Mouse (Mus musculus) ES-Bruce4 (cell line): ENCODE results near the gene Plet1. TPM values are rescaled to one million over a fixed set of nuclear protein-coding genes. Genes with fewer than 3 reads are reported as not detected.
A peak's percentile ranks its signal among the peaks of the same experiment; 100 is the strongest.

Experiments
- H3K27ac ChIP-seq: 2 replicates; pipeline ENCODE4 v1.5.1; 2012; ENCODE audit warnings: low read length, inconsistent platforms; ENCODE audit not compliant: insufficient read depth
- H3K27me3 ChIP-seq: 2 replicates; pipeline ENCODE4 v1.6.1; 2012; ENCODE audit warnings: mild to moderate bottlenecking, low read length, inconsistent platforms; ENCODE audit not compliant: control insufficient read depth, poor library complexity, insufficient read depth, severe bottlenecking
- H3K36me3 ChIP-seq: 2 replicates; pipeline ENCODE4 v1.6.1; 2012; ENCODE audit warnings: inconsistent platforms, mild to moderate bottlenecking, low read length, moderate library complexity; ENCODE audit not compliant: control insufficient read depth, poor library complexity, insufficient read depth, severe bottlenecking
- H3K4me1 ChIP-seq: one replicate; pipeline ENCODE4 v1.8.1; 2011; ENCODE audit warnings: low read length; ENCODE audit not compliant: control insufficient read depth, insufficient read depth
- H3K4me3 ChIP-seq: 2 replicates; pipeline ENCODE4 v1.5.1; 2011; ENCODE audit warnings: low read depth, mild to moderate bottlenecking, low read length
- H3K9ac ChIP-seq: 2 replicates; pipeline ENCODE4 v1.6.1; 2012; ENCODE audit warnings: low read depth, mild to moderate bottlenecking, inconsistent platforms; ENCODE audit not compliant: poor library complexity, severe bottlenecking
- H3K9me3 ChIP-seq: replicated peaks from 2 replicates; pipeline ENCODE4 v1.6.1; 2012; ENCODE audit warnings: mild to moderate bottlenecking, low read length, inconsistent platforms; ENCODE audit not compliant: control insufficient read depth, poor library complexity, insufficient read depth, severe bottlenecking
- CTCF ChIP-seq: IDR thresholded peaks from one replicate; pipeline ENCODE4 v1.8.1; 2011; ENCODE audit warnings: low read depth, low read length
- EP300 ChIP-seq: IDR thresholded peaks from 2 replicates; pipeline ENCODE4 v1.6.1; 2011; ENCODE audit warnings: low read depth, low read length; ENCODE audit not compliant: insufficient read depth
- POLR2A ChIP-seq: IDR thresholded peaks from one replicate; pipeline ENCODE4 v1.8.1; 2011; ENCODE audit warnings: low read length; ENCODE audit not compliant: insufficient read depth
- polyA plus RNA-seq: library from polyadenylated mRNA; stranded (reverse); fragments of >200 nt; gene quantifications from 2 replicates; pipeline ENCODE4 v1.2.4, GENCODE M21; 2011; ENCODE audit warnings: low read depth; ENCODE audit not compliant: missing spikeins, insufficient read depth, insufficient read length

Plet1 gene
- polyA plus RNA-seq, 1 experiment = 22.7 TPM

DNA sequence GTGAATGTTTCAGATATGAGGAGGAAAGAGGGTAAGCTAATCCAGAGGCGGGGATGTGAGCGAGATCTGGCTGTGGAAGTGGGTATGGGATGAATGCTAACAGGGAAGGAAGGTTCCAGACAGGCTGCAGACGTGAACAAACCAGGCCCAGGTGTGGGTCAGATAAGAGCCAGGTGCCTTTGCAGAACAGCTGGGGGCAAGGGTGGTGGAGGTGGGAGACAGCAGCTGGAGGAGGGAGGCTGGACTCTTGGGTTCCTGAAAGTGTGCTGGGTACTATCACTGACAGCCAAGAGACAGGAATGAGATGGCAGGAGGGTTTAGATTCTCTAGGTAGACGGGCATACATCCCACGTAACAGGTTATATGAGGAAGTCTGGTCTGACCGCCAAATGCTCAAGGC, 2.8 kb downstream of the Plet1 start:
- Histone ChIP-seq H3K27ac (no peak overlapping the region), H3K27me3 (no peaks in the 10 kb centered on the region), H3K4me1 (peaks cover 7% of the 10 kb centered on the region), H3K9me3 (no peaks in the 10 kb centered on the region), H3K9ac (no peak overlapping the region), H3K4me3 (no peak overlapping the region), H3K36me3 (no peaks in the 10 kb centered on the region)
- TF ChIP-seq EP300 = no peak
- no peak for TF ChIP-seq POLR2A
- no peak for TF ChIP-seq CTCF

DNA sequence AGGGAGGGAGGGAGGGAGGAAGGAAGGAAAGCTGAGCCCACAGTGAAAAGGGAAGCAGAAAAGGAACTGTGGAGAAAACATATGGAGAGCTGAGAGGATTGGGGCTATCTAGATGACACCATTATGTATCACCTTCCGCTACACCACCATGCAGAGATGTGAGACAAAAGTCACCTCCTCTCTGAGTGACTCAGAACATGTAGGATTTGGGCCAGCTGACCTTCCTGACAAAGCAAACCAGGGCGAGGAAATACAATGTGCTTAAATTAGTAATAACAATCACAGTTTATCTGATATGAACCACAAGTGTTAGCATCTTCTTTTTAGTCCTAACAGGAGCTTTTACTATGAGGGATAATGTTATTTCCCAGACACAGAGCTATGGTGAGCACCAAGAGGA, 3.2 kb downstream of the Plet1 start:
- Histone ChIP-seq H3K9ac (no peak overlapping the region), H3K9me3 (no peaks in the 10 kb centered on the region), H3K4me3 (no peak overlapping the region), H3K27me3 (no peaks in the 10 kb centered on the region), H3K4me1 (peaks cover 7% of the 10 kb centered on the region), H3K27ac (no peak overlapping the region), H3K36me3 (no peaks in the 10 kb centered on the region)
- TF ChIP-seq CTCF (no peak), POLR2A (no peak), EP300 (no peak)

DNA sequence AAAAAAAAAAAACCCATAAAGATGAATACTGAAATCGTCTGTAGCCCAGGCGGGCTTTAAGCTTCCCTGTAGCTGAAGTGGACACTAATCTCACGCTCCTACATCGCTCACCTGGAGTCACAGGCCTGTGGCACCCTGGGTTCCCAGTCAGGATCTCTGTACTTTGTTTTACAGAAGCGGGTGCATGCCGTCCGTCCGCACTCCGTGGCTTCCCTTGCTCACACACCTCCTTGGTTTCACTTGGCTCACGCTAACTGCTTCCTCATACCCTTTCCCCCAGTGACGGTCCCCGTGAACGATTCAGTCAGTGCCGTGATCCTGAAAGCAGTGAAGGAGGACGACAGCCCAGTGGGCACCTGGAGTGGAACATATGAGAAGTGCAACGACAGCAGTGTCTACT, 4.5 kb downstream of the Plet1 start:
- no peak overlapping the region for H3K4me3 ChIP-seq
- H3K9me3 ChIP-seq = no peaks in the 10 kb centered on the region
- no peak for TF ChIP-seq POLR2A
- TF ChIP-seq EP300 = no peak
- TF ChIP-seq CTCF = no peak
- H3K27ac ChIP-seq = no peak overlapping the region
- H3K9ac ChIP-seq = no peak overlapping the region
- no peaks in the 10 kb centered on the region for H3K36me3 ChIP-seq
- no peaks in the 10 kb centered on the region for H3K27me3 ChIP-seq
- peaks cover 4% of the 10 kb centered on the region for H3K4me1 ChIP-seq

DNA sequence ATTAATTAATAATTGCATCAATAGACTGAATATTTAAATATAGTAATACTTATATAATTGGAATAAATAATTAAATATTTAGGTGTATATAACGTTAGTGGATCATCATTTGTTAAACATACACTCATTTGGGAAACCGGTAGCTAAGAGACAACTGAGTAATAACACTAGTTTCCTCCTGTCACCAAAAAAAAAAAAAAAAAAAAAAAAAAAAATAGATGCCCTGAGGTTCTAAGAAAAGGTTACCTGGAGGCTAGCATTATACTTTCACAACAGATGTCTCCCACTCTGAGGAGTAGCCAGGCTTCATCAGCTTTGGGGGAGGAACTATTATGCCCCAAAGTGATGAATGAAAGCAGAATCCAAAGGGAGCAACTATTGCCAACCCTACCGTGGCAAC, 5.5 kb downstream of the Plet1 start:
- Histone ChIP-seq H3K4me3 (no peak overlapping the region), H3K4me1 (peaks cover 4% of the 10 kb centered on the region), H3K27me3 (no peaks in the 10 kb centered on the region), H3K9me3 (no peaks in the 10 kb centered on the region), H3K36me3 (no peaks in the 10 kb centered on the region), H3K9ac (no peak overlapping the region), H3K27ac (no peak overlapping the region)
- no peak for TF ChIP-seq CTCF

DNA sequence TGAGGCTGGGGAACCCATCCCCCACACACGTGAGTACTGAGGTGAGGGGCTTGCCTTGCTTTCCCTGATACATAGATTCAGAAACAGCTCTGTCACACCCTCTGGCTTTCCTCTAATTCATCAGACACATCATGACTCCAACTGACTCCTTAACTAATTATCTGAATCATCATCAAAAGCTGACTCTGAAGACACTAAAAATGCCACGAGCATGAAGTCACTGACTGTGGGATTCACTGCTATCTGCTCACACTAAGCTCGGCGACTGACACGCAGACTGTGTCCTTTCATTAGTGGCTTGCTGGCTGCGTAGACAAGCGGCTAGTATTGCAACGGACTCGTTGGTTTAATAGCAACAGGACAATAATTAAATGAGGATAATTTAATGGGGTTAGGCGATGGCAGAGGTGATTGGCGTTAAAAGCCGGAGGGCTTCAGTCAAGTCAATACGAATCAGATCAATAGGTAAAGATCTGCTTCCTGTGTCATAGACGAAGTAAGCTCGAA, 6.2 kb downstream of the Plet1 start:
- Histone ChIP-seq H3K9me3 (no peaks in the 10 kb centered on the region), H3K27me3 (no peaks in the 10 kb centered on the region), H3K4me3 (peak overlapping the region; percentile 42; the same call in 1 of the 2 replicates), H3K36me3 (no peaks in the 10 kb centered on the region), H3K9ac (no peak overlapping the region), H3K27ac (no peak overlapping the region), H3K4me1 (peaks cover 2% of the 10 kb centered on the region)
- TF ChIP-seq POLR2A (no peak), CTCF (no peak), EP300 (no peak)

DNA sequence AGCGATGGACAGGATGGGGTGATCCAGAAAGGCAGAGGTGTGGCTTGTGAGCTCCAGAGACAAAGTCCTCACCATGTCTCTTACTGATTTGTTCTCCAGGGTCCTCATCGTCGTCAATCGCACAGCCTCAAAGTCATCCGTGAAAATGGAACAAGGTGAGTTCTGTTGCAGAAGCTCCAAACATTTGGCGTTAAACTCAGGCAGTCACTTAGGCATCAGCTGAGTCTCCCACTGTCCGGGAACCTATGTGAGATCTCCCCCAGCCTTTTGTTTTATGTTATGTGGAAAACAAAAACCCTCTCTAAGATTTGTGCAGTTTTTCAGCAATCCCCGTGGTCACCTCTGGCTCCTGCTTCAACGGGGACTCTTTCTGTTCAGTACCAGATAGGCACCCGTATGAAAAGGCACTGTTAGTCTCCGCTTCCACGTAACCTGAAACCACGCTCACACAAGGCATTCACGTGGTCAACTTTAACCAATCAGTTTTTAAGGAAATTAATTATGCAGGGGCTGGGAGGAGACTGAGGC, 6.7 kb downstream of the Plet1 start:
- TF ChIP-seq POLR2A = no peak
- no peak for TF ChIP-seq CTCF
- no peak for TF ChIP-seq EP300
- Histone ChIP-seq H3K9ac (0 out of 2 replicates have a peak overlapping the region, but pooled peaks have one; percentile 7), H3K27ac (no peak overlapping the region), H3K36me3 (no peaks in the 10 kb centered on the region), H3K4me1 (peaks cover 2% of the 10 kb centered on the region), H3K4me3 (peak overlapping the region; percentile 42), H3K27me3 (no peaks in the 10 kb centered on the region), H3K9me3 (no peaks in the 10 kb centered on the region)

DNA sequence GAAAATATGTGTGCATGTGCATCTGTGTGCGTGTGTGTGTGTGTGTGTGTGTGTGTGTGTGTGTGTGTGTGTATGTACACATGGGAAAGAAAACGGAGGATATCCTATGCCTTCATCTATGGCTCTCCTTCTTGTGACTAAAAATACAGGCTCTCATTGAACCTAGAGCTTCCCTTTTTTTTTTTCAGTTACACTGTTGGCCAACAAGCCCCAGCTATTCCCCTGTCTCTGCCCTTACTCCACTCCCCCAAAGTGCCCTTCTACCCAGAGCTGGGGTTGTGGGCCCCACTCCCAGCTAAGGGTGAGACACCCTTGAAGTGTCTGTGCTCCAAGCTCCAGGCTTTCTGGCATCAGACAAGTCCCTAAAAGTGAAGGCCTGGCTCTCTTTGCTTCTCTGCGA, 8.6 kb downstream of the Plet1 start:
- TF ChIP-seq CTCF = no peak
- TF ChIP-seq EP300 = no peak
- Histone ChIP-seq H3K27me3 (no peaks in the 10 kb centered on the region), H3K4me1 (no peaks in the 10 kb centered on the region), H3K9me3 (no peaks in the 10 kb centered on the region), H3K4me3 (no peak overlapping the region), H3K9ac (no peak overlapping the region), H3K36me3 (no peaks in the 10 kb centered on the region), H3K27ac (no peak overlapping the region)
